Mouse (Mus musculus) frontal cortex, postnatal 10 days (tissue): ENCODE results near the gene Zdhhc20.

ENCODE experiments used
- DNase-seq, 2 experiments: peaks; one replicate each; pipeline ENCODE4 v3.0.0; 2022; ENCODE audit warnings: low spot score in 2 of 2, mixed read lengths in 1 of 2

The Zdhhc20 gene

GRCm38 (mm10) chr14:57825788-57826751 lies 64.0 kb downstream of the Zdhhc20 start, which contains the start of the genes Ska3 and Mrpl57:
Gene Ska3 (minus strand): TSS chr14:57826185.
Gene Mrpl57 (plus strand): TSS chr14:57826234.
- peak; percentile 85 to 89 for DNase-seq

- no peak for DNase-seq
Measured at GRCm38 (mm10) chr14:57820839-57821238, 69.2 kb downstream of the Zdhhc20 start.

- DNase-seq = no peak
Measured at GRCm38 (mm10) chr14:57811844-57812243, 78.2 kb downstream of the Zdhhc20 start.

GRCm38 (mm10) chr14:57810886-57811285 lies 79.2 kb downstream of the Zdhhc20 start:
- DNase-seq = no peak

GRCm38 (mm10) chr14:57808558-57808957 lies 81.5 kb downstream of the Zdhhc20 start:
- DNase-seq = no peak

- DNase-seq = no peak
Measured at GRCm38 (mm10) chr14:57803731-57804130, 86.3 kb downstream of the Zdhhc20 start.

- DNase-seq = peak; percentile 97
Measured at GRCm38 (mm10) chr14:57797991-57798931, 91.8 kb downstream of the Zdhhc20 start, which contains the start of gene Sap18. Gene Sap18 (plus strand): TSS chr14:57798180.

GRCm38 (mm10) chr14:57797551-57797950 lies 92.5 kb downstream of the Zdhhc20 start:
- DNase-seq = no peak

- no peak for DNase-seq
Measured at GRCm38 (mm10) chr14:57791171-57791570, 98.9 kb downstream of the Zdhhc20 start.

- no peak for DNase-seq
Measured at GRCm38 (mm10) chr14:57789759-57790158, 100.3 kb downstream of the Zdhhc20 start.

- DNase-seq = no peak
Measured at GRCm38 (mm10) chr14:57789311-57789710, 100.8 kb downstream of the Zdhhc20 start.

- no peak for DNase-seq
Measured at GRCm38 (mm10) chr14:57787406-57787805, 102.7 kb downstream of the Zdhhc20 start.
